In the genomic region with DNA sequence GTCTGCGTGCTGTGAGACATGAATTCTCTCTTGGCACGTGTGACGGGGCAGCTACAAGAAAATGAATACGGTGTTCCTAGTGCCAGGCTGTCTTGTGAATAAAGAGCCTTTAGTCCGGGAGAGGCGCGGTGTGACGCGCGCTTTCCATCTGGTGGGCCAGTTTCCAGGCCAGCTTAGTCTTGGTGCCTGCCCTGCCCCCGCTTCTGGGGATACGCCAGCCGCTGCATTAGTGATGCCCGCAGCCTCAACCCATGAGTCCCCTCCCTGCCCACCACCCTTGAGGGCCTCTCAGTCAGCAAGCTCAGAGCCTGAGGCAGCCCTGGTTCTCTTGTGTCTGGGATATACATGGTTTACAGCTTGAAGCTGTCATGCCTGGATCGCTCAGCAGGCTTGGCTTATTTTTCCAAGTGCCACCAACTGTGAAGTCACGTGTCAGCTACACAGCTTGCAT, we compare ENCODE assay signal across 8 mouse cellular contexts. TPM values are rescaled to one million over a fixed set of nuclear protein-coding genes. Genes with fewer than 3 reads are reported as not detected.
DNase-seq lines count a peak whose midpoint lies in the region; ATAC-seq and TF ChIP-seq lines count a peak whose summit lies in the region.

No protein-coding gene starts in this region.

- peak overlapping the region; percentile 51; the same call in 1 of the 2 replicates for H3K9ac ChIP-seq in intestine, embryonic 16.5 days (ENCODE audit: low read depth, low read length)

- TF ChIP-seq CTCF in bone marrow, adult 2 months (IDR thresholded peaks at IDR 0.05; ENCODE audit: control insufficient read depth, insufficient read depth, low read length): no peak

- H3K27me3 ChIP-seq in intestine, embryonic 16.5 days (replicated peaks; ENCODE audit: control insufficient read depth, insufficient read depth, low read length): no peaks in the 10 kb centered on the region

- peak; percentile 67 for DNase-seq in embryo, embryonic 9.5 days (ENCODE audit: extremely low spot score)
- DNase-seq in gastrocnemius, postnatal 4 days (ENCODE audit: low spot score in 2 of 2): peak; percentile 62 to 85
- DNase-seq in left cerebral cortex, adult 9 months (ENCODE audit: low spot score in 2 of 2): peak; percentile 80 to 93
- peak; percentile 56 to 71 for DNase-seq in lung, postnatal 4 days
- peak; percentile 87 for DNase-seq in right cerebral cortex, postnatal 4 days

- ATAC-seq in intestine, embryonic 16.5 days: peak; percentile 71
- ATAC-seq in erythroid progenitor cell, adult 5-6 weeks (replicated peaks; ENCODE audit: low FRiP score, poor library complexity, severe bottlenecking): no peak

- 45% methylated on average over 16 of the region's 16 CpGs for WGBS in bone marrow, adult 2 months
- WGBS in intestine, embryonic 16.5 days: 21% methylated on average over 16 of the region's 16 CpGs

- peak overlapping the region; percentile 61 for H3K4me2 ChIP-seq in intestine, embryonic 16.5 days (ENCODE audit: low read depth, low read length)

- H3K36me3 ChIP-seq in intestine, embryonic 16.5 days (ENCODE audit: control insufficient read depth, insufficient read depth, low read length): no peaks in the 10 kb centered on the region

- H3K27ac ChIP-seq in bone marrow, adult 2 months (ENCODE audit: control insufficient read depth, insufficient read depth, low read depth, low read length, poor library complexity): peak overlapping the region; percentile 30
- peak overlapping the region; percentile 59 for H3K27ac ChIP-seq in intestine, embryonic 16.5 days (ENCODE audit: low read length)

- no peaks in the 10 kb centered on the region; the same call in 1 of the 2 replicates for H3K4me1 ChIP-seq in bone marrow, adult 2 months (ENCODE audit: control insufficient read depth, insufficient read depth, low read length)
- H3K4me1 ChIP-seq in intestine, embryonic 16.5 days (ENCODE audit: control insufficient read depth, insufficient read depth, low read length): peaks cover 14% of the 10 kb centered on the region

- no peak overlapping the region for H3K4me3 ChIP-seq in bone marrow, adult 2 months (replicated peaks; ENCODE audit: control insufficient read depth, low read depth, low read length)
- peak overlapping the region; percentile 27 for H3K4me3 ChIP-seq in intestine, embryonic 16.5 days (ENCODE audit: low read length)

- no peak for TF ChIP-seq POLR2A in bone marrow, adult 2 months (IDR thresholded peaks at IDR 0.05; ENCODE audit: borderline replicate concordance, control insufficient read depth, low read depth, low read length)

- 0 out of 2 replicates have a peak, but pooled peaks cover 6% of the 10 kb centered on the region for H3K9me3 ChIP-seq in intestine, embryonic 16.5 days (ENCODE audit: control insufficient read depth, low read length)

RNA-seq across cellular contexts. Expression of a gene that starts 48.5 kb away (rescaled TPM):
- polyA plus RNA-seq in bone marrow, adult 2 months (2011; ENCODE audit: insufficient read depth, insufficient read length, low replicate concordance, missing spikeins): 50.9 and 67.9 TPM in 2 replicates
- total RNA-seq in gastrocnemius, postnatal 4 days (2021): 100 to 1,000 TPM; 132 to 135 TPM
- polyA plus RNA-seq in intestine, embryonic 16.5 days (2015; fragmentation: Nextera tagmentation; extraction: Ambion mirVana): 25.7 and 26.0 TPM in 2 replicates
- 158 and 188 TPM in 2 replicates for total RNA-seq in erythroid progenitor cell, adult 5-6 weeks (2015; ENCODE audit: low replicate concordance)
- total RNA-seq in erythroid progenitor cell, adult 5-6 weeks (2017; ENCODE audit: low replicate concordance): 102 and 103 TPM in 2 replicates
